Mouse (Mus musculus) left cerebral cortex, adult 2 months (tissue): Measurements from ENCODE around the gene Efna1. TPM values are rescaled to one million over a fixed set of nuclear protein-coding genes. Genes with fewer than 3 reads are reported as not detected.
A peak's percentile ranks its signal among the peaks of the same experiment; 100 is the strongest.

Source experiments
- DNase-seq, 2 experiments: peaks; one replicate each; pipeline ENCODE4 v3.0.0; 2021 to 2022; ENCODE audit warnings: low spot score in 2 of 2, mixed read lengths in 1 of 2; ENCODE audit errors: extremely low spot score in 1 of 2
- H3K27ac ChIP-seq: fragments of 200-600 bp; 2 replicates; pipeline ENCODE4 v1.8.1; 2022
- H3K4me3 ChIP-seq: fragments of 200-600 bp; 2 replicates; pipeline ENCODE4 v1.8.1; 2022
- CTCF ChIP-seq: fragments of 200-600 bp; IDR thresholded peaks from 2 replicates; pipeline ENCODE4 v1.8.1; 2022; ENCODE audit warnings: antibody characterized with exemption, mild to moderate bottlenecking, moderate library complexity
- intact Hi-C: fragments of 180-260 bp; cut with DNase I; formaldehyde crosslinking; loops from one replicate; pipeline ENCODE4 v1.15.1; 2025
- total RNA-seq, 2 experiments: library from RNA; stranded (reverse); gene quantifications; 2 replicates each; pipeline ENCODE4 v1.2.3; 2021

Gene Efna1
- total RNA-seq, 2 experiments from 2014 or later: 5.5 to 5.9 TPM

DNA sequence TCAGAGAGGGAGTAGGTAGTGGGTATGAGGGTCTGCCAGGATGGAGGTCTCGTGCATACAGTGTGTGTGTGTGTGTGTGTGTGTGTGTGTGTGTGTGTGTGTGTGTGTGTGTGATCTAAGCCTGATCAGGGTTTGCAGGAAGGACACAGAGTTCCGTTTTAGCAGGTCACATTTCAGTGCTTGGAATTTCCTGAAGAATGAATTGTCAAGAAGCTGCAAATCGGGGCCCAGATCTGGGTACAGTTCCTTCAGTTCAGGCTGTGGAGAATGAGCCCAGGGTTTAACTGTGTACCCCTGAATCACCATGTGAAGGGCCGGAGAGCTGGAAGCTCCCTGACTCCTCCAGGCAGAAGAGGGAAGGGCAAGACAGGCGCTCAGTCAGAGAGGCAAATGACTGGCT lies 6.3 kb upstream of the Efna1 start:
- H3K4me3 ChIP-seq: no peak overlapping the region
- no peak overlapping the region for H3K27ac ChIP-seq
- no peak for TF ChIP-seq CTCF
- DNase-seq: no peak
- intact Hi-C loops: no loop called here

DNA sequence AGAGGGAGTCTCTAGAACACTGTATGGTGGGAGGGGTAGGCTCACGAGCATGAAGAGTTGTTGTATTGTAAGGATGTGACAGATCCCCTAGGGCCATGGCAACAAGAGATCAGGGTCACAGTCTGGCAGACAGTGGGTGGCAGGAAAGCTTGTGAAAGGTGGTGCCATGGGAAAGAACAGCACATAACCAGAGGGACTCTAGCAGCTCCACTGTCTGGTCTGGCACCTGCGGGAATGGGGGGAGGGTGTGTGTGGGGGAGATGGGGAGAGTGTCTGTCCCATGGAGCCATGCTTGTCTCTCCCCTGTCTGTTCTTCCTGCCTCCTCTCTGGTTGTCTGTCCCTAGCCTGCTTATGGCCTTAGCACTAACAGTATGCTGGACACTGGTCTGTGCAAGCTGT lies 4.6 kb upstream of the Efna1 start:
- DNase-seq: no peak
- TF ChIP-seq CTCF: no peak
- intact Hi-C loops: no loop called here
- Histone ChIP-seq H3K27ac (no peak overlapping the region), H3K4me3 (no peak overlapping the region)

DNA sequence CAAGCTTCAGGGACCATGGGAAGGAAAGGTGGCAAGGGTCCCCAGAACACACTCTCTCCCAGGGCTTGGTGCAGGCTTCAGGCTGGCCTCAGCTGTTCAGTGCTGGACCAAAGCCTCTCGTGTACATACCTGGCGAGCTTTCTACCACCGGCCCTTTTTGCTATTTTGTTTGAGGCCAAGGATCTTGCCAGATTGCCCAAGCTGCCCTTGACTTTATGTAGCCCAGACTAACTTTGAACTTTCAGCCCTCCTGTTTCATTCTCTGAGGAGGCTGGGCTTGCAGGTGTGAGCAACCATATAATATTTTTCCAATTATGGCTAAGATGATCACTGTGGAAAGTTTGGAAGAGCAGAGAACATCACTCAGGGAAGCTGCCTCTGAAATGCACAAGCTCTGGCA lies 3.3 kb upstream of the Efna1 start:
- H3K27ac ChIP-seq: no peak overlapping the region
- intact Hi-C loops: no loop called here
- TF ChIP-seq CTCF: no peak
- no peak for DNase-seq
- H3K4me3 ChIP-seq: no peak overlapping the region

DNA sequence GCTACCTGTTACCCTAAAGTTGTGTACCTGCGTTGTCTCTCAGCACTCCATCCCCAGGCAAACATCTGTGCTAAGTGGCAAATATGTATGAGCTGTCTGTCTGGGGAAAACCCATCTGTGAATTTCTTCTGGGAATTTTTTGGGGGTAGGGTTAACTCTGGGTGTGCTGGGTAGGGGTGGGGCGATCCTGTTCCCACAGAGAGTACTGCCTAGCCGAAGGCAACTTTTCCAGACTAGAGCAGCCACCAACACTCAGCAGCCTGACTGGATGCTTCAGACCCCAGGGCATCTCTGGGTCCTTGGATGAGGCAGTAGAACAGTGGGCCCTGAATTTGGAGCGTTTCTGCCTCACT lies 1.3 kb upstream of the Efna1 start:
- H3K27ac ChIP-seq: no peak overlapping the region
- no peak for DNase-seq
- H3K4me3 ChIP-seq: no peak overlapping the region
- TF ChIP-seq CTCF: no peak
- intact Hi-C loops: loop anchor here (1.0 kb wide), 2 partner anchors 32 to 36 kb away; partner anchors contain the start of gene Trim46

DNA sequence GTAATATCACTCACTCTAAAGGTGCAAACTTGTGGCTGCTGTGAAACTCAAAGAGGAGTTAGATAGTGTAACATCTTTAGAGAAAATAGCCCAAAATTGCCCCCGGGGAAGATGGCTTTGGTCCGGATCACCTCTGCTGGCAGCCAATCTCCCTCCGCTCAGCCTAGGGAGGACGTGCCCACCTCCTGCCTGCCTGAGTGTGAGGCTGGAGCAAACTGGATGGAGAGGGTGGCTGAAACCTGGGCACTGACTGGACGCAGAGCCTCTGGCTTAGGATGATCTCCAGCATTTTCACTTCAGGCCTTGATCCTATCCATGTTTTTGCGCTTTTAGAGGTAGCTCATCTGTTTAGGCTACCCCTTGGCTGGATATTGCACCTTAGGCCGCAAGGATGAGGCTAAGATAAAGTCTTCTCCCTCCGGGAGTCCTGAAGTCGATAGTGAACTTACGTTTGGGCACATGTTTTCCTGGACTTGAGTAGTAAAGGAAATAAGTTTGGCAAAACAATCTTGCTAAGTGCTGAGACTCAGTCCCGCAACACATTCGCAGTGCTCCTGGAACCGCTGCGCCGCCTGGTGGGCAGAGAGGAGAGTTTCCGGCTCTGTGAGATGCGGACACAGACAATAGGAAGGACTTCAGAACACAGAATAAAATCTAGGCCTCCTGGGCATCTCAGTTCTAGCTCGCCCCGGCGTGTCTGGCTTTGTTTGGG lies 793 bp upstream of the Efna1 start:
- intact Hi-C loops: loop anchor here (1.0 kb wide), 2 partner anchors 31 to 35 kb away; partner anchors contain the start of gene Trim46
- peak; percentile 93 for TF ChIP-seq CTCF
- Histone ChIP-seq H3K4me3 (peak overlapping the region; percentile 61; the same call in 1 of the 2 replicates), H3K27ac (peak overlapping the region; percentile 87)
- peak; percentile 78 to 82 for DNase-seq

DNA sequence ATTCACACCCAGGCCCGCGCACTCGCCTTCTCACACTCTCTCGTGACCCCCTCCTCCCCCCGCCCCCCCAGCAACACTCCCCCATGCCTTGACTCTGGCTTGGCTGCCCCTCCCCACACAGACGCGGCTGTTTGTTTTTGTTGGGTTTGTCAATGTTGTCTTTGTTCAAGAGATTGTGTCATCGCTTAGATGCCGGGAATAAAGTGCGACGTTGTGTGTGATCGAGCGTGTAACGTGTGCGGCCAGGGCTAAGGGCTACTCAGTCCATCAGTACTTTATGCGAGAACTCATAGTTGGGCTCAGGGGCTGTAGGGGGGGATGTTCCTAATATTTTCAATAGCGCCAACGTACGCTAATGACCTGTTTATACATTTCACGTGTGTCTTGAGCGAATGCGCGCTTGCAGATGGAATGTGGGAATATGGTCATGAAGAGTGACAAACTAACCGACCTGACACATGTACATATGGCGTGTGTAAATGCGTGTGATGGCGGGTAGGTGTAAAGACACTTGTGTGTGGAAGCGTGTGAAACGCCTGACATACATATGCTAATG lies 814 bp downstream of the Efna1 start:
- Histone ChIP-seq H3K27ac (peak overlapping the region; percentile 87), H3K4me3 (peak overlapping the region; percentile 61)
- TF ChIP-seq CTCF: no peak
- peak in 1 of 2 experiments; percentile 33 for DNase-seq
- intact Hi-C loops: no loop called here

DNA sequence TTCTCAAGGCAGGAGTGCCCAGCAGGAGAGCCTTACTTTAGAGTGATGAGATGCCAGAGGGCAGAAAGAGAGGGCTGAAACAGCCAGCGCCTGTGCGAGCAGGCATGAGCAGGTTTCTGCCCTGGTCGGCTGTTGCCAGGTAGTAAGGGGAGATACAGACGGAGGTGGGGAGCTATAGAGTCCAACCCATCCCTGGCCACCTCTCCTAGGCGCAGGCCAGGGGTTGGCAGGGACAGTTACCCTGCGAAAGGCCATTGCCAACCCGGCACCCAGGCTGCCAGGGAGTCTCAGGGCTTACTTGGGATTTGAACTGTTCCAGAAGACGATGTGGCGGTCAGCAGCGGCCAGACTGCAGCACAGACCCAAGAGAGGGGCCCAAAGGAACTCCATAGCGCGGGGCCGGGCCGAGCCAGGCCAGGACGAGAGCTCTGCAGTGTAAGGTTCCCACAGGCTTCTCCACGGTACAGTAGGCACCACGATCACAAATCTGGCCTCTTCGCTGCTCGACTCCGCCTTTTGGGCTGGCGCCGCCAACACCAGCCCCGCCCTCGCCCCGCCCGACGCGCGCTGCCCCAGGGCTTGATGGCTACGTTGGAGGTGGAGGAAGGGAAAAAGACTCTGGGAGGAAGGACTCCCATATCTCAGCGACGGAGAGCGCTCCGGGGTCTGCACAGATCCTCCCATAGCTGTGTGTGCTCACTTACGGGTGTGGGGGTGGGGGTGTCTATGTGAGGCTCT lies 1.6 kb downstream of the Efna1 start:
- peak; percentile 79 to 80 for DNase-seq
- Histone ChIP-seq H3K27ac (peak overlapping the region; percentile 87), H3K4me3 (peak overlapping the region; percentile 61)
- intact Hi-C loops: no loop called here
- no peak; the same call in 1 of the 2 replicates for TF ChIP-seq CTCF

DNA sequence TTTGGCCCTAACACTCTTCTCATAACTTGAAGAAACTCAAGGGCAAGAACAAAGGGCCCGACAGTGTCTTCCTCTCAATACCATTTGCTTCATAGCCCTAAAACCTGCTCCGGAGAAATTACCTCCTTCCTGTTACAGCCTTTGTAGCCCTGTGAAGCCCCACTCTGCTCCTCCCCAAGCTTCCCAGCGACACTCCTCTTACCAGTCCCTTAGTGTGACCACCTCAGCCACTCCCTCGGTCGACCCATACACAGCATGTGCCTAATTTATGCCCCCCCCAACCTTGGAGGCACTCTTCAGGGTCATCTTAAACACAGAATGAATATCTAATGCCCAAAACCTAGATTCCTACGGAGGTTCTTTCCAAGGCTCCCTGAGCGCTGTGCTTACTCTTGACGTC lies 2.3 kb downstream of the Efna1 start:
- H3K4me3 ChIP-seq: peak overlapping the region; percentile 61
- TF ChIP-seq CTCF: no peak
- peak overlapping the region; percentile 87 for H3K27ac ChIP-seq
- no peak for DNase-seq
- intact Hi-C loops: no loop called here

DNA sequence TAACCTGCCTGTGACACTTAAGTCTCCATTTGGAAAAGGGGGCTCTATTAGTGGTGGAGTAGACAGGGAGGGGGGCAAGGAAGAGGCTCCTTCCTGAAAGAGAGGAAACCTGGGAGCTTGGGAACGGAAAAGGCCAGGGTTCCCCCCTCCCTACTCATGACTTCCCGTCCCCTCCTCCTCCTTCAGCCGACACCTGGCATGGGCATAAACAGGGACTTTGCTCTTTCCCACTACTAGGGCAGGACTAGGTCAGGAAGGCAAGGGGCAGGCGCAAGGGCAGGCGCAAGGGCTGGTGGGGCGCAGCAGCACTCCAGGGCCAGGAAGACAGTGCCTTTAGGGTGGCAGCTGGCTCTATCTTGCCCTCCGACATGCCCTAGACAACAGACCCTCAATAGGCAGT lies 2.8 kb downstream of the Efna1 start:
- intact Hi-C loops: no loop called here
- Histone ChIP-seq H3K4me3 (peak overlapping the region; percentile 61), H3K27ac (peak overlapping the region; percentile 87)
- no peak for DNase-seq
- TF ChIP-seq CTCF: no peak

DNA sequence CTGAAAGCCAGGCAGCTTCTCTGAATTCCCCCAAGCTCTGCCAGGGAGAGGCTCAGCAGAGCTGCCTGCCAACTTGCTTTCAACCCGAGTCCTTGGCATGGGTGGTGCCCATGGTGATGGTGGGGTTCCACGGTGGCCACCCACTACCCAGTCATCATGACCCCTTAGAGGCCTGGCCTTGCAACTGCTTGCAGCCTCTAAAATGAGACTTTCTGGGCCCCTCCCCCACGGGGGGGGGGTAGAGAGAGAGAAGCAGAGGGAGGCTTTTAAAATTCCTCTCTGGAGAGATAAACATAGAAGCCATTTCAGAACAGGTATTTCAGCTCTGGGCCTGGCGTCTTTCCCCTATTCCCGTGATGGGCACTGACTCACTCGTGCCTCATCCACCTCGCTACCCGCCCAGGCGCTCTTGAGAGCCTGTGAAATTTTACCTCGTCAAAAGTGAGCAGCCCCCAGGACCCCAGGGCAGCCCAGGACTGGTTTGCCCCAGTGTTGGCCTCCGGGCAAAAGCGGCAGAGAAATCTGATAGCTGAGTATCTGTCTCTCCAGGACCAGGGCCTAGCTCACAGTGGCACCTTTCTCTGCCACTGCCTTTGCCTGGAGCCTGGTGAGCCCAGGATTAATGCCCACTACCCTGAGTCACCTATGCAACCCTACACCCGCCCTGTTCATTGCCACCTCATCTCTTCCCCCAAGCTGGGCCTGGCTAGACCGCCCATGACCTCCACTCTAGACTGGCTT lies 3.5 kb downstream of the Efna1 start:
- Histone ChIP-seq H3K4me3 (peak overlapping the region; percentile 61), H3K27ac (peak overlapping the region; percentile 87)
- peak in 1 of 2 experiments; percentile 40 for DNase-seq
- intact Hi-C loops: no loop called here
- TF ChIP-seq CTCF: no peak

DNA sequence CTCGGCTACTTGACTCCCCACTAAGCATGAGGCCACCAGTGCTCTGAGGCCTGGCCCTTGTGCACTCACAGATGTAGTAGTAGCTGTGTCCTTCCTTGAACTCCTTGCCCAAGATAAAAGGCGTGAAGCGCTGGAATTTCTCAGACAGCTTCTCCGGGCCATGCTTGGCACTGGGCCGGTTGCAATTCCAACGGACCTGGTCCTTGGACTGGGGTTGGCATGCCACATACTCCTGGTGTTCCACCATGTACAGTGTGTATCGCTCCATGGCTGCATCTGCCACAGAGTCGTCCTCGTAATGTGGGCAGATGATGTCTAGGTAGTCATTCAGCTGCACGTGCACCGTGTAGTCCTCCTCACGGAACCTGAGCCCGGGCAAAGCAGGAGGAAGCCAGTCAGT lies 4.9 kb downstream of the Efna1 start:
- no peak for DNase-seq
- intact Hi-C loops: no loop called here
- H3K4me3 ChIP-seq: no peak overlapping the region
- no peak for TF ChIP-seq CTCF
- no peak overlapping the region for H3K27ac ChIP-seq

DNA sequence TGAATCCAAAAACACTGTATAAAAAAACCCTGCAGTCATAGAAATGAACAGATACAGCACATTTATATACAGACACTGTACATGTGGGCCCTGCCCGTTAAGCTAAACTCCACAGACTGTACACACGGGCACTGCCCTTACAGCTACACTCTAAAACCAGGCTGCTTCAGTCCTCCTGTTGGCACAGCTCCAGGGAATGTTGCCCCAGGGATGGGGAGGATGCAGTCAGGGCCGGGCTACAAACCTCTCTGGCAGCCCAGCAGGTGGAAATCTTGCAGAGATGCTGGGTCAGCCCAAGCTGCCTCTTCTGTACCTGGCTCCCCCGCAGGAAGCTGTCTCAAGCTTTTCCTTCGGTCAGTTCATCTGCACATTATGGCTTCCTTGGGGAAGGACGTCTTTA lies 9.2 kb downstream of the Efna1 start:
- intact Hi-C loops: no loop called here
- no peak overlapping the region for H3K27ac ChIP-seq
- no peak for TF ChIP-seq CTCF
- no peak overlapping the region for H3K4me3 ChIP-seq
- no peak for DNase-seq
